ENCODE assay signal across 13 mouse cellular contexts in genomic region chr7:16544770-16545169, GRCm38 (mm10).
A peak's percentile ranks its signal among the peaks of the same experiment; 100 is the strongest.
DNase-seq lines count a peak whose midpoint lies in the region.
"Had no signal": no experiment of that assay in that cellular context is flagged by ENCODE, and none has a peak within 500 bp of the region (broad histone marks: within the 10 kb centered on the region; RNA-seq: fewer than 3 reads in every experiment).

No protein-coding gene starts in this region.

- DNase-seq in heart, postnatal 14 days = peak; percentile 25 to 31
- DNase-seq in heart, adult 8-10 months (ENCODE audit: low spot score) = no peak
- DNase-seq in lung, postnatal 10 days = peak; percentile 11
- DNase-seq in lung, adult 18-20 months = no peak
- peak; percentile 54 for DNase-seq in gastrocnemius, postnatal 14 days
- peak; percentile 10 for DNase-seq in retina, postnatal 1 day
- DNase-seq in testis, postnatal 14 days (ENCODE audit: low spot score) = no peak
- DNase-seq in Muller cell, postnatal 12 days (ENCODE audit: inconsistent ontology term) = no peak
- DNase-seq: cerebellum, postnatal 14 days; lung, adult 2 months; midbrain, embryonic 14.5 days; right cerebral cortex, postnatal 25 days; thymus, postnatal 4 days had no signal

- intact Hi-C loops in heart, postnatal 14 days (cut with DNase I) = no loop called here
- intact Hi-C loops in gastrocnemius, postnatal 14 days (cut with DNase I; ENCODE audit: low total_unique reads) = no loop called here

Comparison
In these comparisons a context has a peak if more than half of its experiments do, and no peak if none do; other contexts are left out.
1. DNase-seq: peak in heart, postnatal 14 days (2 of 2), lung, postnatal 10 days (single experiment), gastrocnemius, postnatal 14 days (single experiment) and retina, postnatal 1 day (single experiment); none in heart, adult 8-10 months (single experiment), lung, adult 18-20 months (0 of 2), testis, postnatal 14 days (single experiment) and Muller cell, postnatal 12 days (single experiment).